Mouse (Mus musculus): ENCODE results near the gene Apex2. TPM values are rescaled to one million over a fixed set of nuclear protein-coding genes. Genes with fewer than 3 reads are reported as not detected.

The Apex2 gene
- 9.7 and 14.3 TPM in 2 replicates for polyA plus RNA-seq (2012; rRNA removed)

DNA sequence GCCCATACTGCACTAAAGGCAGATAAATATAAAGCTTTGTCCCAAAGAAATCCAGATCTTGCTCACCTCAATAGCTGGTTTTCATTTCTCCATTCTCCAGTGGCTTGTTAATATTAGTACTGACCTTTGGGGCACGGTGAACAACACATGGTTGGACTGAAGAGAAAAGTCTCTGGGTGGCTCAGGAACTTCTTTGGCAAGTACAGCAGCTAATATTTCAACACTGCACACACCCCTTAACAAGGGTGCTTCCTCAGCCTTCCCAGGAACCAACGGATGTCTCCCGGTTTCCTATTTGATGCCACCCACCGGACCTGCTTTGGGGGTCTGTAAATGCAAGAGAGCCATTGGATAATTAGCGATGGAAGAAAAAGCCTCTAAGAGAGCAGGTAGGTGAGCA is at the start of gene Apex2:
Gene Apex2 (minus strand): TSS at position 173 of the 400 bp plus-strand sequence.
- no peak for DNase-seq (ENCODE audit: low read depth)

DNA sequence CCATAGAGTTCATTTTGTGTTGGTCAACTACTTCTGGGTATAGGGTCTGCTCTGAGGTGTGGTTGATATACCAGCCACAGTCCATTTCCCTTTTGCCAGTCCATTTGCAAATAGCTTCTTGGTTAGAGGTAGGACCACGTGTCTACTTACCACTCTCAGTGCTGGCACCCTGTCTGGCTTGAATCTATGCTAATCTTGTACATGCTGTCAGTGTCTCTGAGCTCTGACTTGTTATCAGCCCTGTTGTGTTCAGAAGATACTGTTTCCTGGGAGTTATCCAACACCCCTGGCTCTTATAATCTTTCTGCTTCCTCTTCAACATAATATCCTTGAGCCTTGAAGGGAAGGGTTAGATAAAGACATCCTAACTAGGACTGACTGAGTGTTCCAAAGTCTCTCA is 46.8 kb upstream of the Apex2 start:
- no peak for DNase-seq (ENCODE audit: low read depth)

DNA sequence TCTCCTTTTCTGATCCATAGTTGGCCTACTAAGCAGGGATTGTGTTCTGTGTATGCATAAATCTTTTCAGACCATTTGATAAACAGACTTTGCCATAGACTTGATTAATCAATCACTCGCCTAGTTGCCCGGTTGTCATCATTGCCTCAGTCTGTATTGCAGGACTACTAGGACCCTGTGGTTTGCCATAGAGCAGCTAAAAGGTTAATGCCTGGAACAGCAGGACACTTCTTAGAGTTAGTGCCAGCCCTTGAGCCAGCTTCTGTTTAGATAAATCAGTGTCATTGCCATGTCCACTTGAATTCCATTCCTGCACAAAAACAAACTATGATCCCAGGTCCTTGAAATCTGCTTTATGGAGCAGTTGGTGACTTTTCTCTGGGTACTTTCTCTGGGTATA is 9.2 kb upstream of the Apex2 start:
- DNase-seq (ENCODE audit: low read depth), result no peak

DNA sequence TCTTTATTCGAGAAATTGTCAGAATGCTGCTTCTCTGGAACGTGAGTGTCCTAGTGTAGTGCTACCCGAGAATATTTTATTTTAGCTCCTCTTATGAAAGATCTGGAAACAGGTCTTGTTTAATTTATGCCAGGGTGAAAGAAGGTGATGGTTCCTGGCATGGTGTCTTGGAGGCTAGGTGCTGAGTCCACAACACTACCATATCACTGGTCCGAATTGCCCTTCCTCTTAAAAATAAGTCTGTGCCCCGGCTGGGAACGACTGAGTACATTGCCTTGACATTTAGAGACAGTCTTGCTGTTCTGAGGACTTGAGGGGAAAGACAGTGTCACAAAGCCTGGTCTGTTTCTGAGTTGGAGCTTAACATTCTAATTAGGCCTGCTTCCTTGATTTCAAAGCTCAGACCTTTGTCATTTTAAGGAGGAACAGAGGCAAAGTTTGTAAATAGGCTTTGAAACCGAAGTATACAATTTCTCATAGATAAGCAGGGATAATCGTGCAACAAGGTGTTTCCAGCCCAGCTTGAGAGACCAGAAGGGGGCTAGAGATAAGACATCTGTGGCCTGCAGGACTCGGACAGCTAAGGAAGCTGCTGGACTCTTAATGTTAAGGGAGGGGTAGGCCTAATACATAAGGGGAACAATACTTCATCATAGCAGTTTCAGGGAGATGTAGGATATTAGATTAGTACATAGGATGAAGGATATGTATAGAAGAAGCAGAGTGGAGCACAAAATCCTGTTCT is 5.5 kb upstream of the Apex2 start:
- DNase-seq (ENCODE audit: low read depth), result no peak

DNA sequence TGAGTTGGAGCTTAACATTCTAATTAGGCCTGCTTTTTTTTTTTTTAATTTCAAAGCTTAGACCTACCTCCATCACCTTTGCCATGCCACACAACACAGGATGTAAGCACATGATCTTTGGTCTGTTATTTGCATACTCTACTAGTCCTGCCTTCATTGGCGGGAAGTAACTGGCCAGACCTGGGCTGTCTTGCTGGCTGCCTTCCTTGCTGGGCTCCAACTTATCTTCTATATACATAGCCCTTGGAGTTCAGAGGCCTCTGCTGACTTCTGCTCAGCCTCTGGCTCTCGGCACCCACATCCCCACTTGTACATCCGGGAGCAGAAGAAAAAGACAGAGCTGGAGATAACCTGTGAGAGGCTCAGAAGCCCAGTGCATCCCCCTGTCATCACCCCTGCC is 4.5 kb upstream of the Apex2 start:
- DNase-seq (ENCODE audit: low read depth), result no peak

DNA sequence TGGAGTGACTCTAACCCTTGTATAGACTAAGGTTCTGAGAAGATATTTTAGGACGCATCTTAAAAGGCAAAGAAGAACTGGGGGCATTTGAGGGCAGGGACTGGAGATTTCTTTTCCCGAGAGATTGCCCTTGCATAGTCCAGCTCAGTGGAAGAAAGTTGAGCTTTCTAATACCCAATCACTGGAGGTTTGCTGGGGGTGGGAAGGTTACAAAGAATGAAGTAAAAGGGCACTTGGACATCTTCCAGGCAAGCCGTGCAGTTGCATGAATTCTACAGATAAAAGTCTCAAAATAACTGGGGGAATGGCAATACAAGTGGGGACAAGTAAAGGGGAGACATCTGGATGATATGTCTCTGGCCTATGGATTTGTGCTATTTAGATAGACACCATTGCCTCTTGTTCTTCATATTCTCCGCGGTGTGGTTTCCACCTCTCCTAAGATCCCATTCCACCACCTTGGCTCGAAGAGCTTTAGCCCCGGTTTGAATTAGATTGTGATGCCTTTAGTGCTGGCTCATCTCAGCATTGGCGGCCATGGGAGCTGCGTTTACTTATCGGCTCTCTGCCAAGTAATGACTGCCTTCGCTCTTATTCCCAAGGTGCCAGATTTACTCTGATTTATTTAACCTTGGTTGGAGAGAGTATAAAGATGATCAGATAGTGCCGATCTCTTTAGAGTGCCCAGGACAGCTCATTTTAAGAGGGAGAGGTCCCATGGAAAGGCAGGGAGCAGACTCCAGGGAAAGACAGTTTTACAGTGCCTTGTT is 3.8 kb upstream of the Apex2 start:
- no peak for DNase-seq (ENCODE audit: low read depth)

DNA sequence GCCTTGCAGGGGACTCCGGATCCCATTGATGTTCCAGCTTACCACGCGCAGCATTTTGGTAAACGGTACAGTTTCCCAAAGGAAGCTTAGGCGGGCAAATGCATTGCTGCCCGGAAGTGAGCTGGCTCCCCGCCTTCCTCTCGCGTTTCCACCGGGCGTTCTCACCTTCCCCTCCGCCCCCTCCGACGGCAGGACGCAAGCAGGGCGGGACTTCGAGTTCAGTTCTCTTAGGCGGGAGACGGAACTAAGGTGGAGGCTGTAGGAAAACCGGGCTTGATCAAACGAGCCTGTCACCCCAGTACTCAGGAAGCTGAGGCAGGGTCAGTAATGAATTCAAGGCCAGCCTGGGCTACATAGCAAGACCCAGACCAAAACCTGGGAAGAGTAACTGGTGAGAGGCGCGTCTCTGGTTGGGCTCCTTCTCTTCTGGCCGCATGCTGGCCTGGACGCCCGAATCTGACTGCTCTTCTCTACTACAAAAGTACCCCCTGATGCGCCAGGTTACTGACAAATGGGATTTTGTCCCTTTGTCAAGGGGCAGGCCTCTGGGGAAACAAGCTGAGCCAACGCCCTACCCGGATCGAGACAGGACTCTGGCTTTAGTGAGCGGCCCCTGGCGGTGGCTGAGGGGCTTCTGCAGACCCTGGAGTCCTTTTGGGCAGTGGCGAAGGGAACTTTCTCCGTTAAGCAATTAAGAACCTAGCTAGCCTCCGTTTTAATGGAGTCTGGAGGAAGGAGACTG is 1.5 kb downstream of the Apex2 start, which contains the start of gene Pfkfb1:
Gene Pfkfb1 (plus strand): TSS at position 207 of the 742 bp plus-strand sequence.
- no peak for DNase-seq (ENCODE audit: low read depth)

DNA sequence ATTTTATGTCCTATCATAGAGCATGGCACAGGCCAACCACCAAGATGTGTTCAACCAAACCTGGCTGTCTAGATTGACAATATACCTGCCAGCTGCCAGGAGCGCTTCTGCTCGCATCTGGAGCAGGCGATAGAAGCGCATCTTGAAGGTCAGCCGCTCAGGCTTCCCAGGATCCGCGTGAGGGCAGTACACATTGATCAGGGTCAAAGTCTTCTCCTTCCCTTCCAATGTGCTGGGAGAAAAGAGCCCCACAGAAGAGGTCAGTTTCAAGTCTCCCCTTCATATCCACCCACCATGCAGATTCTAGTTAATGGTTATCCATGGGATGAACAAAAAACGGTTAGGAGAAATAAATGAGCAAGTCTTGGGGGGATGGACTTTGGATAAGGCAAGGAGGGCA is 4.6 kb downstream of the Apex2 start:
- no peak for DNase-seq (ENCODE audit: low read depth)

DNA sequence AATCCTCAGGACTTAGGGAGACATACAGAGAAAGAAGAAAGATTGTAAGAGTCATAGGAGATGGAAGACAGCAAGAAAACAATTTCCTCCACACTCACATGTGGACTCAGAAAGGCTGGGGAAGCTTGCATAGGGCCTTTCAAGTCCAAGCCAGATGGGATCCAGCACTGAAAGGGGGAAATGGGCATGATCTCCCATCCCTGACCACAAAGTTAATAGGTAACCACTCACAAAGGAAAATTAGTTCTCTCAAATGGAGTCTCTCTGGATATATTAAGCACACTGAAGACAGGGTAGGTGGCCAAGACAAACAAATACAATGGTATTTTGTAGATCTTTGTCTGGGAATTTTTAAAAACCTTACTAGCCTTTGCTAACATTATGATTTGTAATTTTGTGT is 7.7 kb downstream of the Apex2 start:
- DNase-seq (ENCODE audit: low read depth), result no peak

DNA sequence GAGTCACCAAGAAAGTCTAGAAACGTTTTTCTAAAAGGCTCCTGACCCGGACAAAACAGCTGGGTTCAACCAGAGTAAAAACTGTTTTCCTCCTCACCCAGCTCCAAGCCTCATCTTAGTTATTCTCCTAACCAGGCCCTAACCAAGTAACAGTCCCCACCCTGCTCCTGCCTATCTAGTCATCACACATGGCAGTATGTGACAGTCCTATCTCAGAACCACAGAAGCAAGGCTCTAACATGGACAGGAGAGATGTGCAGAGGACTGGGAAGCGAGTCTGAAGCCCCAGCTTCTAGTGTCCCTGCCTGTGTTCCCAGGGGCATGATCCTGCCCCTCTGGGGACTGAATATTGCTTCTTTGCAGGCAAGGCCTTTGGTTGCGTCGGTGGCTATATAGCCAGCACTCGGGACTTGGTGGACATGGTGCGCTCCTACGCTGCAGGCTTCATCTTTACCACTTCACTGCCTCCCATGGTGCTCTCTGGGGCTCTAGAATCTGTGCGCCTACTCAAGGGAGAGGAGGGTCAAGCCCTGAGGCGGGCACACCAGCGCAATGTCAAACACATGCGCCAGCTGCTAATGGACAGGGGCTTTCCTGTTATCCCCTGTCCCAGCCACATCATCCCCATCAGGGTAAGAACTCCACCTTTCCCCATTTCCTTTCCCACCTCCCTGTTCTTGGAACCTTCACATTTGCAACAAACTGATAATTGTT is 24.9 kb downstream of the Apex2 start:
- no peak for DNase-seq (ENCODE audit: low read depth)

DNA sequence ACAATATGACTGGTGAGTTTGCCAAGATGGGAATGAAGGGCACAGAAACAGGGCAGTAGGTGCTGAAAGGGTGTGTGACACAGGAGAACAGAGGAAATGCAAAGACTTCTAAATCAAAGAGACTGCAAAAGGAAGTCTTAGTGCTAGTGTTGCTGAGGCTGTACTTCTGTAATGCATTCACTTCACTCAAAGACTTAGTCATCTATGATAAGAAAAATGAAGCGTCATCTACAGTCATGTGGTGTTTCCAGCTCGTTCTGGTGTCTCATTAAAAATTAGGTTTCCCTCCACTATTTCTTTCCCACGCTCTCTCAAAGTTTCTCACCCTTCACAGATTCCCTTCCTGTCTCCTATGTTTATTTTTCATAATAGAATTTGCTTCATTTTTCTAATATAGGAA is 35.6 kb downstream of the Apex2 start:
- DNase-seq (ENCODE audit: low read depth), result no peak

DNA sequence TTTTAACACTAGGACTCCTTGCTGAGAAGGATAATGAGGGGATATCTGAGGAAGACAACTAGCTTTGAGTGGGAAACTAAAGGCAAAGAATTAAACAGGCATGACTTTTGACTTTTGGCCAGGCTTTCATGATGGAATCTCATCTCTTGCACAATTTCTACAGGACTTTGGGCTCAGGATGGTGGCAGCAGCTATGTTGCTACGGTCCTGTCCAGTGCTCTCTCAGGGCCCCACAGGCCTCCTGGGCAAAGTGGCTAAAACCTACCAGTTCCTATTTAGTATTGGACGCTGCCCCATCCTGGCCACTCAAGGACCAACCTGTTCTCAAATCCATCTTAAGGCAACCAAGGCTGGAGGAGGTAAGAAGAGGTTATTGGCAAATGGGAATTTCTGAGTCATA is 37.7 kb downstream of the Apex2 start:
- DNase-seq (ENCODE audit: low read depth), result no peak

DNA sequence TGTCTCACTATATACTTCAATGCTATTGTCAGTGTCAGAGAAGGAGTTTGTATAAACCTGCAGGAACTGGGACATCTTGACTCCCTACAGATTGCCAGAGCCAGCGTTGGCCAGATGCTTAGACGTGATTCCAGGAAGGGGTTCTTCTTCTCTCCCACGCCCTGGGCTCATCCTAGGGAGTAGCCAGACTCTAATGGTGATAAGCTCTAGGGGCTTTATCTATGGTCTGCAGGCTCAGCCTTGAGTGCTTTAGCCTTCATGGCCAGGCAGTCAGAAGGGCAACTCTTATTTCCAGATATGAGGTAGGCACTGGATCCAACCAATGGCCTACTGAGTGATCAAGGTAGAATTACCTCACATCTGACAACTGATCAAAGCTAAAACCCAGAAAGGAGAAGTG is 40.0 kb downstream of the Apex2 start:
- no peak for DNase-seq (ENCODE audit: low read depth)

DNA sequence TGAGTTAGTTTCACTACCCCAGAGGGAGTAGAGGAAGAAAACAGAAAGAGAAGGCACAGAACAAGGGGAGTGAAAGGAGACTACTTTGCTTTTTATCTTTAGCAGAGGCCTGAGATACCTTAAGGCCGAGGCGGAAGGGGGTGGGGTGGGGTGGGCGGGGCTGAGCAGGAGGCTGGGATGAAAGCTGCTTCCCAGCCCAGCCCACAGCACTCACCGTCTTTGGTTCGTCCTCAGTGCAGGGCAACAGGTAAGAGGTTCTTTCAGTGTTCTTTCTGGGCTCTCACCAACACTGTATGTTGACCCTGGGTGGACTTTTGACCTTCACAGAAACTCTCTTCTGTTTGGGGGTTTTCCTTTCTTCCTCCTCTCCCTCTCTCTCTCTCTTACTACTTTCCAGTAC is 42.4 kb downstream of the Apex2 start, which contains the start of gene Alas2:
Gene Alas2 (plus strand): TSS at position 137 of the 400 bp plus-strand sequence.
- DNase-seq (ENCODE audit: low read depth), result no peak

DNA sequence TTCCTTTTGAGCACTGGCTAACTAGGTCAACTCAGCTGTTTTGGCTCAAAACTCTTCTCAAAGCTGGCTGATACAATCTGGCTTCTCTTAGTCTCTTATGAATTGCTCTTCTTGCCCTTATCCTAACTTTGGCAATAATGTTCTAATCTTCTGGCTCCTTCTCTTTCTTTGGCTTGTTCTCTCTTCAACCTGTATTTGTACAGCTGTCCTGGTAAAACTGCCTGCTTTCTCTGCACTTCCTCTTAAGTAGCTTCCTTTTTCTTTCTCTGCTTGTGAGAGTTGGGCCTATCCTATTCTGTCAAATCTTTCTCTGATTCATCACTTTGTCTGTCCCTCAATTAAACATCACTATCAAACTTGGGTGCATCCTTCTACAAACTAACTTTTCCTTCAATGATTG is 48.0 kb downstream of the Apex2 start:
- no peak for DNase-seq (ENCODE audit: low read depth)

DNA sequence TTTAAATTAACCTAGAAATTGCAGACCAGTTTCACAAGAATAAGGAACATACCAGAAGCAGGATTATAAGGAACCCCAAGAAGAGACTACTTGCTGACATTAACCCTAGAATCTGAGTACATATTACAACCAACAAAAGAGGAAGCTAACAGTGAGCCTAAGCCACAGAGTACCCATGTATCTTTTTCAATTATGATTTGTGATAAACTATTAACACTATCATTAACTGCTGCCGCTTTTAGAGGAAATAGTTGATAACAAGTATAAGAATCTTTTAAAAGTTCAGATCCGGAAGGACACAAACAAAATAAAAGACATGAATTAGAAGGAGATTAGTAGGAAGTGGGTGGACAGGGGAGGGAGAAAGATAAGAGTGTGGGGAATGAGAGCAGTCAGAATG is 49.6 kb downstream of the Apex2 start:
- no peak for DNase-seq (ENCODE audit: low read depth)

DNA sequence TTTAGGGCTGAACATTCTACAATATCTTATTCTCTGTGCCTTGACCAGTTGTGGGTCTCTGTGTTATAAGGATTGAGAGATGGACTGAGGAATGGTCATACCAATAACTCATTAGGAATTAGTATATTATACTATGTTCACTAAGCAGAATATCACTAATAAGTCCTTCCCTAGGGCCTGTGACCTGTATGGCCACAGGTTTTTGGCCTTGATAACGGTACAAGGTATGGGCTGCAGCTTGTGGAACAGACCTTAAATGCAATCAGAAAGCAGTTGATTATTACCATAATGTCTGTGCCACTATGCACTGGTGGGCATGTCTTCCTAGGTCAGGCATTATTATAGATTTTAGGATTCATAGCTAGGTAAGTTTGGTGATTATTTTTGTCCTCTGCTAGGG is 73.2 kb downstream of the Apex2 start:
- no peak for DNase-seq (ENCODE audit: low read depth)

DNA sequence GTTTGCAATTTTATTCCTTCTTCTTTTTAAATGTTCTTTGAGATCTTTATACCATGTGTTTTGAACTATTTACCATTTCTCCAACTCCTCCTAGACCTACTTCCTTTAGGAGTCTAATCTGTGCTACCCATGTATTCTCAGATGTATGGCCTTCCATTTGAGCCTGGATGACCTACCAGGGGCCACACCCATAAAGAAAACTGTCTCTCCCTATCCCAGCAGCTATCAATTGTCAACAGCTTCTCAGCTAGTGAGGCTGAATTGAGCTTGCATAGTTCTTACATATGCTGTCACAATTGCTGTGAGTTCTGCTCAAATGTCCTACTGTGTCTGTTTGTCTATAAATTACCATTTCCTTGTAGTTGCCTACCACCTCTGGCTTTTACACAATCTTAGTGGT is 73.7 kb downstream of the Apex2 start:
- no peak for DNase-seq (ENCODE audit: low read depth)

DNA sequence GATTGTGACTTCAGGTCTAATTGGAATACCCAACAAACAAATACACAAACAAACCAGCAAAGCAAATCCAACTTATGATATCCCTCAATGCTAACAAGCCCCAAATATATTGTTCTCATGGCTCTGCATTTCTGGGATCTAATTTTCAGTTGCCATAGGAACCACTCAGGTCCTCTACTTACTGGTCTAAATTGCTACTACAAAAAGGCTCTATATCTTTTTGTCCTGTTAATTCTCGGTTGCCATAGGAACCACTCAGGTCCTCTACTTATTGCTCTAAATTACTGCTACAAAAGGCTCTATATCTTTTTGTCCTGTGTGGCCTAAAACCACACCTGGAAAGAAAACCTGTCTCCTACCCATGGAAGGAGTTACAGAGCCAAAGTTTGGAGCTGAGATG is 75.5 kb downstream of the Apex2 start:
- DNase-seq (ENCODE audit: low read depth), result no peak

DNA sequence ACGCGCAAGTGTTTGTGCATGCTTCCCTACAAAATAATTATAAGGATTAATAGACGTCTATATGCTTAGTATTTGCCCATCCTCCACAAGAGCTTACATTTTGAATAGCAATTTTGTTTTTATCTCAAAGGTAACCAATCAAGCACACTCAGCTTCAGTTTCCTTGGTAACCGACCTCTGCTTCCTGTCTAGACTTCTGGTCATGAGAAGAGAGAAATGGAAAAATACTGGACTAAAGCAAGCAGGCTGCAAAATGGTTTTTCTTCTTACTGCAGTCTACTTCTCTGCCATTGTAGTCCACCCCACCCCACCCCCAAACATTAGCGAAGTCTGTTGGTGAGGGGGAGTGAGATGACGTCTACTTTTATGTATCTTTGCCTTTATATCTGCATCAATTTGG is 78.4 kb downstream of the Apex2 start:
- no peak for DNase-seq (ENCODE audit: low read depth)

DNA sequence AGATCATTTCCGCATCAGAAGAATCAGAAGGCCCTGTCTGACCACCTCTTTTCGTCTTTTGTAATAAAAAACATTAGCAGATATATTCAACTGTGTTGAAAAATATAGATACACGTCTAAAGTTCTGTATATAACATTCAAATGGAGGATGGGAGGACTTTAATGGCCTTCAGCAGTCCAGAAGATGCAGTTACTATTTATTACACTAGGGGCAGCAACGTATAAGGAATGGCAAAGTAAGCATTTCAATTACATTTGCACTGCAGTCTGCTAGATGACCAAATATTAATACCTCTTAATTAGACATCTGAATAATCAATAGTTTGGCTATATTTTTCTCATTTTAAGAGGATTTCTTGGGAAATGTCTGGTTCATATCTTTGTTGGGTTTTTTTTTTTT is 79.0 kb downstream of the Apex2 start:
- DNase-seq (ENCODE audit: low read depth), result no peak

DNA sequence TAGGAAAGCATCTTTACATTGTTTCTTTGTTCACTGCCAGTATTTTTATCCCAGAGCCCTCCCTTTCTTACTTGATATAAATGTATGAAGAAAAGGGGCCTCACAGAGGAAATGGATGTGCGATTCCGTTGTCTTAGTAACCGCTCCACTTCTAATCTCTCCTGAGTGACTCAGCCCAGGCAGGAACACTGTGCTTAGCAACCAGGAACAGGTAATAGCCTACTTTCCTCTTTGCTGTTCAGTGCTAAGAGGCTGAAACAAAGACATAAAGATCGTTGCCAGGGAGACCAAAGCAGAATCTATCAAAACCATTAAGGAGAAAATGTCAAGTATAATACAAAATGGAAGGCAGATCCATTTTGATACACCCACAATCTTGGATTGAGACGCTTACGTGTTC is 81.0 kb downstream of the Apex2 start:
- no peak for DNase-seq (ENCODE audit: low read depth)

All from gonadal fat pad, adult 2 months (tissue).